8 mouse cellular contexts compared by ENCODE assay signal in the genomic region with DNA sequence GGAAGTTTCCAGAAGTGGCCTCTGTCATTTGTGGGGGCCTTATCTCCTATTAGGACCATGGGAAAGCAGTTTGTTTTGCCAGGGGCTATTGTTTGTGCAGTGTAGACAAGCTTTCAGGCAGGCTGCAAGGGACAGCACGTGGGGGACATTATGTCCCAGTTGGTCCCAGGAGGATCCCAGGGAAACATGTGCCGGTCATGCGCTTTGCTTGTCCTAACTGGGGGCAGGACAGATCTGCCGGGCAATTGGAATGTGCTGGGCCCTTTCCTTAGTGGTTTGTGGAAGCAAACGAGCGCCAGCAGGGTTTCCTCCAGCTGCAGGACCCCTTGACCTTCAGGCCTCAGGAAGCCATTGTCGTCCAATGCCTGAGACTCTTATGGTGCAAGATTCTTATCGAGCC. TPM values are rescaled to one million over a fixed set of nuclear protein-coding genes. Genes with fewer than 3 reads are reported as not detected.
DNase-seq lines count a peak whose midpoint lies in the region; ATAC-seq and TF ChIP-seq lines count a peak whose summit lies in the region.

No protein-coding gene starts in this region.

- peaks cover 94% of the 10 kb centered on the region for H3K4me1 ChIP-seq in heart, embryonic 13.5 days
- H3K4me1 ChIP-seq in limb, embryonic 14.5 days (ENCODE audit: control insufficient read depth, insufficient read depth, low read length): peaks cover 48% of the 10 kb centered on the region

- H3K9ac ChIP-seq in heart, embryonic 13.5 days: peak overlapping the region; percentile 50; the same call in 1 of the 2 replicates
- H3K9ac ChIP-seq in limb, embryonic 14.5 days (ENCODE audit: low read depth, low read length, severe bottlenecking): no peak overlapping the region

- H3K27me3 ChIP-seq in heart, embryonic 13.5 days (replicated peaks): no peaks in the 10 kb centered on the region
- no peaks in the 10 kb centered on the region for H3K27me3 ChIP-seq in limb, embryonic 14.5 days (ENCODE audit: control insufficient read depth, insufficient read depth, low read length)

- no peak overlapping the region for H3K4me2 ChIP-seq in heart, embryonic 13.5 days
- no peak overlapping the region for H3K4me2 ChIP-seq in limb, embryonic 14.5 days (replicated peaks; ENCODE audit: low read depth, low read length, severe bottlenecking)

- peaks cover 48% of the 10 kb centered on the region for H3K36me3 ChIP-seq in heart, embryonic 13.5 days
- peaks cover 35% of the 10 kb centered on the region for H3K36me3 ChIP-seq in limb, embryonic 14.5 days (ENCODE audit: control insufficient read depth, insufficient read depth, low read length)

- no peaks in the 10 kb centered on the region for H3K9me3 ChIP-seq in heart, embryonic 13.5 days
- no peaks in the 10 kb centered on the region for H3K9me3 ChIP-seq in limb, embryonic 14.5 days (ENCODE audit: control insufficient read depth, low read length)

- peak; percentile 21 for DNase-seq in R1 (ENCODE audit: low read depth, low spot score)
- peak; percentile 79 for DNase-seq in adrenal gland, postnatal 10 days
- peak; percentile 13 for DNase-seq in limb, embryonic 14.5 days (ENCODE audit: low spot score)
- no peak for DNase-seq in right cerebral cortex, postnatal 10 days (ENCODE audit: low spot score in 2 of 2)
- DNase-seq in frontal cortex, postnatal 36 days (ENCODE audit: low spot score in 2 of 2): no peak
- DNase-seq in cerebellum, postnatal 4 days (ENCODE audit: low spot score in 2 of 2): no peak

- H3K4me3 ChIP-seq in heart, embryonic 13.5 days: no peak overlapping the region
- no peak overlapping the region for H3K4me3 ChIP-seq in limb, embryonic 14.5 days (replicated peaks; ENCODE audit: low read length)

- 35% methylated on average over 8 of the region's 8 CpGs for WGBS in heart, embryonic 13.5 days
- 36% methylated on average over 8 of the region's 8 CpGs for WGBS in limb, embryonic 14.5 days

- no peak for ATAC-seq in heart, embryonic 13.5 days (ENCODE audit: extremely low read depth, insufficient number of reproducible peaks, low FRiP score, low TSS enrichment)
- no peak for ATAC-seq in limb, embryonic 14.5 days (ENCODE audit: low FRiP score, low read depth)
- ATAC-seq in cerebellum, adult (ENCODE audit: insufficient number of reproducible peaks, low FRiP score, low TSS enrichment): no peak

- H3K27ac ChIP-seq in heart, embryonic 13.5 days (replicated peaks): peak overlapping the region; percentile 75; the same call in 1 of the 2 replicates
- no peak overlapping the region for H3K27ac ChIP-seq in limb, embryonic 14.5 days (replicated peaks; ENCODE audit: low read depth, low read length)

- TF ChIP-seq POLR2A in limb, embryonic 14.5 days (IDR thresholded peaks at IDR 0.05; ENCODE audit: borderline replicate concordance, extremely low read depth, insufficient read depth, insufficient read length): no peak

RNA-seq across cellular contexts. Expression of a gene that starts 41.4 kb away (rescaled TPM):
- total RNA-seq in adrenal gland, postnatal 10 days (2021): 100 to 1,000 TPM; 209 to 211 TPM
- polyA plus RNA-seq in heart, embryonic 13.5 days (2015; fragmentation: Nextera tagmentation; extraction: Ambion mirVana): 65.6 and 69.3 TPM in 2 replicates
- polyA plus RNA-seq in limb, embryonic 14.5 days (2012; rRNA removed): 57.4 and 73.3 TPM in 2 replicates
- 66.5 and 75.1 TPM in 2 replicates for polyA plus RNA-seq in limb, embryonic 14.5 days (2014; fragmentation: Nextera tagmentation; extraction: Ambion mirVana)

Comparison
In these comparisons a context has a peak if more than half of its experiments do, and no peak if none do; other contexts are left out.
1. DNase-seq: peak in R1 (single experiment), adrenal gland, postnatal 10 days (single experiment) and limb, embryonic 14.5 days (single experiment); none in right cerebral cortex, postnatal 10 days (0 of 2), frontal cortex, postnatal 36 days (0 of 2) and cerebellum, postnatal 4 days (0 of 2).